Mouse (Mus musculus) left cerebral cortex, adult 18-20 months (tissue): ENCODE data around the gene Vmn1r188. TPM values are rescaled to one million over a fixed set of nuclear protein-coding genes. Genes with fewer than 3 reads are reported as not detected.
"Not testable (repeated sequence)": the region's sequence is repeated elsewhere in the genome, so short reads cannot be mapped to it uniquely, and the experiment has no call there.

Experiments
- DNase-seq, 2 experiments: peaks; one replicate each; pipeline ENCODE4 v3.0.0; 2021 to 2022; ENCODE audit warnings: low spot score in 2 of 2, mixed read lengths in 1 of 2
- long read RNA-seq, 2 experiments: library from polyadenylated mRNA; stranded (forward); transcript quantifications; one replicate each; pipeline ENCODE4 v2.0.0; 2021
- total RNA-seq, 2 experiments: library from RNA; stranded (reverse); gene quantifications; 2 replicates each; pipeline ENCODE4 v1.2.3; 2021

The Vmn1r188 gene
- not detected for total RNA-seq
- long read RNA-seq, experiment 1: 0 reads
- long read RNA-seq, experiment 2: 0 reads

- not testable (repeated sequence) for DNase-seq
Observed at GRCm38 (mm10) chr13:22084140-22084539, at the start of gene Vmn1r188. Gene Vmn1r188 (plus strand): TSS chr13:22084440.

GRCm38 (mm10) chr13:22034443-22035266, 49.6 kb upstream of the Vmn1r188 start:
- no peak for DNase-seq

- DNase-seq: peak; percentile 72 to 83
Observed at GRCm38 (mm10) chr13:22035267-22036148, 48.7 kb upstream of the Vmn1r188 start, which contains the start of the genes Hist1h2ah and Hist1h2bk. Gene Hist1h2ah (minus strand): TSS chr13:22035568. Gene Hist1h2bk (plus strand): TSS chr13:22035870.

GRCm38 (mm10) chr13:22036149-22036956, 47.9 kb upstream of the Vmn1r188 start:
- no peak for DNase-seq

- DNase-seq: no peak
Observed at GRCm38 (mm10) chr13:22036986-22037385, 47.3 kb upstream of the Vmn1r188 start.

- no peak for DNase-seq
Observed at GRCm38 (mm10) chr13:22037415-22037814, 46.8 kb upstream of the Vmn1r188 start.

GRCm38 (mm10) chr13:22039364-22039763, 44.9 kb upstream of the Vmn1r188 start:
- no peak for DNase-seq

- no peak for DNase-seq
Observed at GRCm38 (mm10) chr13:22039951-22040463, 44.2 kb upstream of the Vmn1r188 start.

GRCm38 (mm10) chr13:22040464-22041141, 43.6 kb upstream of the Vmn1r188 start:
- no peak for DNase-seq

GRCm38 (mm10) chr13:22041142-22041536, 43.1 kb upstream of the Vmn1r188 start, which contains the start of gene Hist1h4i:
Gene Hist1h4i (minus strand): TSS chr13:22041362.
- DNase-seq: peak; percentile 94 to 98

GRCm38 (mm10) chr13:22041651-22042567, 42.3 kb upstream of the Vmn1r188 start:
- DNase-seq: no peak

- peak; percentile 74 to 86 for DNase-seq
Observed at GRCm38 (mm10) chr13:22042568-22043502, 41.4 kb upstream of the Vmn1r188 start, which contains the start of the genes Hist1h2ag and Hist1h2bj. Gene Hist1h2ag (minus strand): TSS chr13:22042944. Gene Hist1h2bj (plus strand): TSS chr13:22043214.

- no peak for DNase-seq
Observed at GRCm38 (mm10) chr13:22043503-22044431, 40.5 kb upstream of the Vmn1r188 start.

- DNase-seq: no peak
Observed at GRCm38 (mm10) chr13:22044432-22045155, 39.6 kb upstream of the Vmn1r188 start.

GRCm38 (mm10) chr13:22045311-22045710, 38.9 kb upstream of the Vmn1r188 start:
- DNase-seq: no peak

- DNase-seq: no peak
Observed at GRCm38 (mm10) chr13:22049041-22049440, 35.2 kb upstream of the Vmn1r188 start.
